Mouse (Mus musculus): ENCODE data around the gene Cd19.

GRCm38 (mm10) chr7:126456382-126457266 lies 41.9 kb upstream of the Cd19 start:
- no peak for TF ChIP-seq POLR2A (IDR thresholded peaks at IDR 0.05; ENCODE audit: insufficient read depth, low read depth, low read length)
- TF ChIP-seq CTCF (IDR thresholded peaks at IDR 0.05; ENCODE audit: insufficient read depth, low read depth, low read length) = no peak
